Mouse (Mus musculus) left cerebral cortex, postnatal 36 days (tissue): ENCODE measurements around the gene Lcn6. TPM values are rescaled to one million over a fixed set of nuclear protein-coding genes. Genes with fewer than 3 reads are reported as not detected.
"Not testable (repeated sequence)": the region's sequence is repeated elsewhere in the genome, so short reads cannot be mapped to it uniquely, and the experiment has no call there.

Experiments
- DNase-seq, 2 experiments: peaks; one replicate each; pipeline ENCODE4 v3.0.0; 2021 to 2022; ENCODE audit warnings: low spot score in 2 of 2, mixed read lengths in 1 of 2
- intact Hi-C: fragments of 180-260 bp; cut with DNase I; formaldehyde crosslinking; loops from one replicate; pipeline ENCODE4 v1.15.1; 2025
- total RNA-seq, 2 experiments: library from RNA; stranded (reverse); gene quantifications; 2 replicates each; pipeline ENCODE4 v1.2.3; 2021

The Lcn6 gene
- total RNA-seq, 2 experiments from 2014 or later: not detected

DNA sequence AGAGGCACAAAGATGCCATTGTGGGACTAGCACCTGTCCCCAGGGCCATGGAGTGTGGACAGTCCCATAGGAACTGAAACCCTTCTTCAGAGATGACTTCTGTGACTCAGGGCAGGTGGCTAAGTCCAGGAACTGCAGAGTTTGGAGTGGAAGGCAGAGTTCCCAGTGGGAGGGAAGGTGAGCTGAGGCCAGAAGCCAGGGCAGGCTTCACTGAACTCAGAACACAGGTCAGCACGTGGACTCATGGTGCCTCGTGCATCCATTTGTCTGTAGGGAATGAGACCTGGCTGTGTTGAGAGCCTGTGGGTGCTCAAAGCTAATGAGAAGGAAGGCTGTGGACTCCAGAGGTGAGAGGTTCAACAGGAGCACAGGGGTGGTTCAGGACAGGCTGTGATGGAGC lies 22.1 kb downstream of the Lcn6 start:
- intact Hi-C loops: loop anchor here (2.0 kb wide), 1 partner anchor 54 kb away; no protein-coding TSS in a partner anchor

DNA sequence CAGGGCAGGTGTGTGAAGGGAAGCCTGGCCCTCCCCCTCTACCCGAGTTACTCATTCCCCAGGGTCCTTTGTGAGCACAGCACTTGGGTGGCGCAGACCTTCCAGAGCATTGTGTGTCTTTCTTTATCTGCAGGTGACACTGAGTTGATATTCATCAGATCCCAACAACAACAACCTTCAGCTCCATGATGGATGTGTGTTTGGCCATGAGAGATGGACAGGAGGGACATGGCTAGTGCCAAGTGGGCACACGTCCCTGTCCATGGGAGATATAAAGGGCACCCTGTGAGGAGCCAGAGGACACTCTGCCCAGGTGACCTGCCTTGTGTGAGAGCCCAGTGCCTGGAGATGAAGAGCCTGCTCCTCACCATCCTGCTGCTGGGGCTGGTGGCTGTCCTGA lies 23.2 kb downstream of the Lcn6 start, which contains the start of gene Obp2a:
TSS of gene Obp2a (plus strand) at position 301 of the 400 bp plus-strand sequence.
- intact Hi-C loops: loop anchor here (2.0 kb wide), 1 partner anchor 53 kb away; no protein-coding TSS in a partner anchor
- not testable (repeated sequence) for DNase-seq

More for the DNA sequence above, 22.1 kb downstream of the Lcn6 start:
- DNase-seq: no peak

DNA sequence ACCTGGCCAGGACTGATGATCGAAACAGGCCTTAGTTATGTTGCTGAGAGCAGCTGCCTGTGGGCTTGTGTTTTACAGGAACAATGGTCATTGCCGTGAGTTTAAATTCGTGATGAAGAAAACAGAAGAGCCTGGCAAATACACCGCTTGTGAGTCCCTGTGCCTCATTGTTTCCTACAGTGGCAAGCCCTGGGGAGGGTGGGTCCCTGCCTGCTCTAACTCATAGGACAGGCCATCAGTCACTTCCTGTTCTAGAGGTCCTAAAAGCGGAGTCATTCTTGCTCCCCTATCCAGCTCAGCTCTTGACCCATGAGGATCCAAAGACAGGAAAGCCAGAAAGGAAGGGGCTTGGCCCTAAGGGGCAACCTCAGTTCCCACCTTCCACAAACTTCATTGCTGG lies 24.4 kb downstream of the Lcn6 start:
- intact Hi-C loops: no loop called here
- no peak for DNase-seq

DNA sequence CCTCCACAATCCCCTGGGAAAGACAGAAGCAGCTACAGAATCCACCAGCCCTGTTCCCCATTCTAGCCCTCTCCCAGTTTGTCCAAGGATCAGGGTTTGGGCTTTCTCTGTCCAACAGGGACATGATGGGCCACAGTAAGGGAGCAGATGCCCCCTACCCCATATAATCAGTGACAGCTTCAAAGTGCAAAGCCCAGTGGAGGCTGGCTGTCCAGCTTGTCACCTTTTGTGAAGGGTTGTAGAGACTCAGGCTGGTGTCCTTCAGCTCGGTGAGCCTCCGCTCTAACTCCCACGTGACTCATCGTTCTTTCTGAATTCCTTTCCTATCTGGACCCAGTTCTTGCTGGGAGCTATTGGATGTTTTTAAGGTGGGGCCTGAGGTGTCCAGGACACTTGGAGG lies 27.1 kb downstream of the Lcn6 start:
- intact Hi-C loops: no loop called here
- DNase-seq: no peak

DNA sequence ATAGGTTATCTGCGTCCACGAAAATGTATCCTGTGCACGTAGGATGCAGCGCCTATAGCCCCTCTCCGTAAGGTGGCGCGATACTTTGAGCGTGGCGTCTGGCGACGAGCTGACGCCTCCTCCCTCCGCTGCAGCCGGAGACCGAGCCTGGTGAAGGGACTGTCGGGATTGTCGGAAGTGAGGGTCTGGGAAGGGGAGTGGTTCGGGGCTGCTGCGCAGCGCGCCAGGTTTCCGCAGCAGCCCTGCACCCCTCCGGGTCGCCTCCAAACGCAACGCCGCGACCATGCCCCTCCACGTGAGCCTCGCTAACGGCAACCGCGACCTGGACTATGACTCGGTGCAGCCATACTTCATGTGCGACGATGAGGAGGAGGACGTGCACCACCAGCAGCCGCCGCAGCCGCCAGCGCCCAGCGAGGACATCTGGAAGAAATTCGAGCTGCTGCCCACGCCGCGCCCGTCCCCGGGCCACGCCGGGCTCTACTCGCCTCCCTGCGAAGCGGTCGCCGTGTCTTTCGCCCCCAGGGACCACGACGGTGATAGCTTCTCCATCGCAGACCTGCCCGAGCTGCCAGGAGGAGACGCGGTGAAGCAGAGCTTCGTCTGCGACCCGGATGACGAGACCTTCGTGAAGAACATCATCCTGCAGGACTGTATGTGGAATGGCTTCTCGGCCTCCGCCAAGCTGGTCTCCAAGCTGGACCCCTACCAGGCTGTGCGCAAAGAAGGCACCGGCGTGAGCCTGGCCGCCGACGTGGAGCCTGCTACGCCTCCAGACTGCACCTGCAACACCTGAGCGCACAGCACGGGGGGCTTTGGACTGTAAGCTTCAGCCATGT lies 30.3 kb downstream of the Lcn6 start, which contains the start of gene Bmyc:
TSS of gene Bmyc (plus strand) at position 97 of the 839 bp plus-strand sequence.
- intact Hi-C loops: loop anchor here (5.0 kb wide), 1 partner anchor 135 kb away; no protein-coding TSS in a partner anchor
- peak; percentile 90 for DNase-seq

DNA sequence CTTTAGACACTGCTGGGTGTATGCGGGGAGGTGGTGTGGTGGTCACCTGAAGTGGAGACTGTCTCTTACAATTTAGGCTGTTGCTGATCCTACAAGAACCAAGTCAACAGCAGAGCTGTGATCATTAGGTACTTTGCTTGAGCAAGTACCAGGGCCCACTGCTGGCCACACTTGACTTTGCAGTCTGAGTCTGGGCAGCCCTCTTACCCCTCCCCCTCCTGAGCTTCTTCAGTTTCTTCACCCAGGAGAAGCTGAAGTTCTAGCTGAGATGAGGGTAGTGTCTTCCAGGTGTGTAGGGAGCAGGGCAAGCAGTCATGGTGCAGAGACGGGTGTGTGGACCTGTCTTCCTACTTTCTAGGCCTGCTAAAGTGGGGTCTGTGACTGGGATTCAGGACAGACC lies 31.5 kb downstream of the Lcn6 start:
- peak in 1 of 2 experiments; percentile 22 for DNase-seq
- intact Hi-C loops: loop anchor here (5.0 kb wide), 1 partner anchor 134 kb away; no protein-coding TSS in a partner anchor

DNA sequence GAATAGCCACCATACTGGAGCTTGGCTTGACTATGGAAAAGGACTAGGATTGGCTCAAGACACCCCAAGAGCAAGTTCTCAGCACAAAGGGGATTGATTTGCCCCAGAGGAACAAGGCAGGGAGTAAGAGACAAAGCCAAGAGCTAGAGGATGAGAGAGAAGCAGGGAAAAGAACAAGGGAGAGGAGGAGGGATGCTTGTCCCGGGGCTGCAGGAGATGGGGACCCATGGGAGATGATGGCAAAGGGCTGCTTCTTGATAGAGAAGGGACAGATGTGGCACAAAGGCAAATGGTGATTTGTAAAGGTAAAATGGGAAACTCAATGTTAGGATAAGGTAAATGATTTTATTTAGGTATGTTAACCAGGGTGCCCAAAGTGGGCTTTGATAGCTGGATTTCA lies 32.5 kb downstream of the Lcn6 start:
- DNase-seq: not testable (repeated sequence)
- intact Hi-C loops: loop anchor here (5.0 kb wide), 1 partner anchor 133 kb away; no protein-coding TSS in a partner anchor

DNA sequence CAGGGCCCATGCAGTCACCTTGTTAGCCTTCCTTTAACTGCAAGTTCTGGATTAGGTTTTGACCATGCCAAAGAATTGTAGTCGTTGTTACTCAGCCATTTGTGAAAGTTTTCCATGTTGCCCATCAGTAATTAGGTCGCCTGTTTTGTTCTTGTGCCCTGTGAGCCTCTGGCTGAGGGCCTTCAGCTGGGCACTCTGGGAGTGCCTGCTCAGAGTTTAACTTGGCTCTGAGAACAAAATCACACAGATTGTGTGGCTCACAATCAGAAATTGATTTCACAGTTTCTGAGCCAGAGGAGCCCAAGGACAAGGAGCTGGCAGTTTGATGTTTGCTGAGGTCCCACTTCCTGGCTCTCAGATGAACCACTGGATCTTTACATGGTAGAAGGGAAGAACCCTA lies 33.2 kb downstream of the Lcn6 start:
- not testable (repeated sequence) for DNase-seq
- intact Hi-C loops: loop anchor here (2.0 to 5.0 kb wide), 2 partner anchors 39 to 133 kb away; no protein-coding TSS in a partner anchor

DNA sequence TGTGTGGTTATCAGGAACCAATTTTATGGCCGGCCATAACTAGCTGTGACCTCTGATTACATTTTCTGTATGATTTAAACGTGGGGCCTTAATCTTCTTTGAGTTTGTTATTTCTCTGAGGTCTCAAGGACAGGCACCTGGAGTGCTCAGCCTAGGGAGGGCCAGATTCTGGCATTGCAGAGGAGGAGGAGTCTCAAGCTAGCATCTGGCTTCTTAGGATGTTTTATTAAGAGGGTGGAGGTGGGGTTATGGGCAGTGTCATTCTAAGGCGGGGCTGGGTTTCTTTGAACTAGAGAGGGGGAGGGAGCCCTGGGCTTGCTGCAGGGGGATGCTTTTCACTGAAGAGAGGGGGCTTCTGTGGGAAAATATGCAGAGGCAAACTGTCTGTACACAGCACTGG lies 35.1 kb downstream of the Lcn6 start:
- intact Hi-C loops: loop anchor here (2.0 kb wide), 1 partner anchor 37 kb away; no protein-coding TSS in a partner anchor
- not testable (repeated sequence) for DNase-seq

DNA sequence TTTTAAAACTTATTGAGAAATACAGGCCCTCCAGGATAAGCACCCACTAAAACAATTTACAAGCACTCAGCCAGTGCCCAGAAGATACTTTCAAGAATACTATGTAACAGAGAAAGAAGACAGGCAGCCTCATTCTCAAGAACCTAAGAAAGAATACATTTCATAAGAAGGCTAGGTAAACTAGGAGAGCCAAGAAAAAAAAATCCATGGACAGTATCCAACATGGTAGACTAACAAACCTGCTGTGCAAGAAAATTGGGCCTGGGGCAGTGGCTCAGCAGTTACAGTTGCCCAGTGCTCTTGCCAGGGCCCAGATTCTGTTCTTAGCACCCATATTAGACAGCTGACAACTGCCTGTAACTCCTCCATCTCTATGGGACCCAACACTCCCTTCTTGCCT lies 40.6 kb downstream of the Lcn6 start:
- intact Hi-C loops: no loop called here
- no peak for DNase-seq

Other genes with a start within 250 kb of the Lcn6 start
- gene Abca2, start 248.1 kb upstream of the Lcn6 start, total RNA-seq: 100 to 1,000 TPM; 169 to 174 TPM
- under 1 TPM in 1 of 2 experiments, not detected in 1; 0.69 TPM for gene Clic3, start 219.9 kb upstream of the Lcn6 start, total RNA-seq
- 10 to 100 TPM; 72.8 to 75.8 TPM for gene Paxx, start 215.7 kb upstream of the Lcn6 start, total RNA-seq
- gene Ptgds, start 206.7 kb upstream of the Lcn6 start, total RNA-seq: 1,000 to 10,000 TPM; 1,442 to 2,237 TPM
- gene Lcn12, start 182.9 kb upstream of the Lcn6 start, total RNA-seq: not detected
- 100 to 1,000 TPM; 107 to 127 TPM for gene Fbxw5, start 176.0 kb upstream of the Lcn6 start, total RNA-seq
- gene C8g, start 175.1 kb upstream of the Lcn6 start, total RNA-seq: 1 to 10 TPM; 1.0 to 1.6 TPM
- gene Traf2, start 129.8 kb upstream of the Lcn6 start, total RNA-seq: 1 to 10 TPM; 8.7 to 9.3 TPM
- 100 to 1,000 TPM; 189 to 236 TPM for gene Edf1, start 118.9 kb upstream of the Lcn6 start, total RNA-seq
- 1 to 10 TPM; 1.4 to 2.4 TPM for gene Mamdc4, start 101.9 kb upstream of the Lcn6 start, total RNA-seq
- 10 to 100 TPM; 74.6 to 75.4 TPM for gene Phpt1, start 101.6 kb upstream of the Lcn6 start, total RNA-seq
- 100 to 1,000 TPM in 1 of 2 experiments, 10 to 100 TPM in 1; 99.8 to 110 TPM for gene Ajm1, start 95.0 kb upstream of the Lcn6 start, total RNA-seq
- gene Rabl6, start 68.3 kb upstream of the Lcn6 start, total RNA-seq: 100 to 1,000 TPM; 144 to 160 TPM
- gene Ccdc183, start 59.1 kb upstream of the Lcn6 start, total RNA-seq: not detected
- 10 to 100 TPM; 19.8 to 29.2 TPM for gene Tmem141, start 54.8 kb upstream of the Lcn6 start, total RNA-seq
- gene Fcna, start 48.8 kb upstream of the Lcn6 start, total RNA-seq: under 1 TPM; 0.25 to 0.50 TPM
- gene Lcn8, start 23.7 kb upstream of the Lcn6 start, total RNA-seq: not detected
- gene Lcn5, start 18.8 kb upstream of the Lcn6 start, total RNA-seq: not detected
- not detected for gene Lcn10, start 5.9 kb downstream of the Lcn6 start, total RNA-seq
- gene Obp2a, start 23.3 kb downstream of the Lcn6 start, total RNA-seq: not detected
- 100 to 1,000 TPM in 1 of 2 experiments, 10 to 100 TPM in 1; 83.5 to 107 TPM for gene Bmyc, start 30.0 kb downstream of the Lcn6 start, total RNA-seq
- gene Obp2b, start 60.2 kb downstream of the Lcn6 start, total RNA-seq: not detected
- gene Lcn3, start 88.8 kb downstream of the Lcn6 start, total RNA-seq: not detected
- not detected for gene Lcn11, start 100.2 kb downstream of the Lcn6 start, total RNA-seq
- not detected for gene Gm13539, start 105.5 kb downstream of the Lcn6 start, total RNA-seq
- gene Glt6d1, start 139.1 kb downstream of the Lcn6 start, total RNA-seq: not detected
- not detected for gene Lcn9, start 146.4 kb downstream of the Lcn6 start, total RNA-seq
- gene Sohlh1, start 170.5 kb downstream of the Lcn6 start, total RNA-seq: not detected
- 100 to 1,000 TPM; 100 to 155 TPM for gene Kcnt1, start 186.9 kb downstream of the Lcn6 start, total RNA-seq